Mouse (Mus musculus): Measurements from ENCODE around the gene Rbms1.

The Rbms1 gene

GRCm38 (mm10) chr2:60920076-60920475, 42.9 kb downstream of the Rbms1 start:
- DNase-seq (ENCODE audit: low read depth in 1 of 2, low spot score in 2 of 2) = no peak

- DNase-seq (ENCODE audit: low read depth in 1 of 2, low spot score in 2 of 2) = no peak
Observed at GRCm38 (mm10) chr2:60918401-60918800, 44.6 kb downstream of the Rbms1 start.

- DNase-seq (ENCODE audit: low read depth in 1 of 2, low spot score in 2 of 2) = no peak
Observed at GRCm38 (mm10) chr2:60914524-60915280, 48.3 kb downstream of the Rbms1 start.

- no peak for DNase-seq (ENCODE audit: low read depth in 1 of 2, low spot score in 2 of 2)
Observed at GRCm38 (mm10) chr2:60913281-60913680, 49.7 kb downstream of the Rbms1 start.

GRCm38 (mm10) chr2:60911716-60912115, 51.3 kb downstream of the Rbms1 start:
- DNase-seq (ENCODE audit: low read depth in 1 of 2, low spot score in 2 of 2) = no peak

- peak; percentile 20 to 32 for DNase-seq (ENCODE audit: low read depth in 1 of 2, low spot score in 2 of 2)
Observed at GRCm38 (mm10) chr2:60910820-60911219, 52.2 kb downstream of the Rbms1 start.

GRCm38 (mm10) chr2:60908551-60908950, 54.4 kb downstream of the Rbms1 start:
- DNase-seq (ENCODE audit: low read depth in 1 of 2, low spot score in 2 of 2) = no peak

GRCm38 (mm10) chr2:60908116-60908515, 54.9 kb downstream of the Rbms1 start:
- no peak for DNase-seq (ENCODE audit: low read depth in 1 of 2, low spot score in 2 of 2)

- DNase-seq (ENCODE audit: low read depth in 1 of 2, low spot score in 2 of 2) = no peak
Observed at GRCm38 (mm10) chr2:60905283-60905682, 57.7 kb downstream of the Rbms1 start.

- DNase-seq (ENCODE audit: low read depth in 1 of 2, low spot score in 2 of 2) = no peak
Observed at GRCm38 (mm10) chr2:60904141-60904540, 58.9 kb downstream of the Rbms1 start.

GRCm38 (mm10) chr2:60903535-60903934, 59.5 kb downstream of the Rbms1 start:
- DNase-seq (ENCODE audit: low read depth in 1 of 2, low spot score in 2 of 2) = peak in 1 of 2 experiments; percentile 16

- DNase-seq (ENCODE audit: low read depth in 1 of 2, low spot score in 2 of 2) = no peak
Observed at GRCm38 (mm10) chr2:60902446-60903137, 60.4 kb downstream of the Rbms1 start.

- DNase-seq (ENCODE audit: low read depth in 1 of 2, low spot score in 2 of 2) = peak; percentile 73 to 80
Observed at GRCm38 (mm10) chr2:60901511-60901951, 61.5 kb downstream of the Rbms1 start.

GRCm38 (mm10) chr2:60901013-60901412, 62.0 kb downstream of the Rbms1 start:
- DNase-seq (ENCODE audit: low read depth in 1 of 2, low spot score in 2 of 2) = no peak

- DNase-seq (ENCODE audit: low read depth in 1 of 2, low spot score in 2 of 2) = no peak
Observed at GRCm38 (mm10) chr2:60893042-60893441, 70.0 kb downstream of the Rbms1 start.

- peak in 1 of 2 experiments; percentile 50 for DNase-seq (ENCODE audit: low read depth in 1 of 2, low spot score in 2 of 2)
Observed at GRCm38 (mm10) chr2:60883931-60884330, 79.1 kb downstream of the Rbms1 start.

GRCm38 (mm10) chr2:60883043-60883365, 80.0 kb downstream of the Rbms1 start:
- no peak for DNase-seq (ENCODE audit: low read depth in 1 of 2, low spot score in 2 of 2)

- DNase-seq (ENCODE audit: low read depth in 1 of 2, low spot score in 2 of 2) = no peak
Observed at GRCm38 (mm10) chr2:60882202-60883042, 80.6 kb downstream of the Rbms1 start.

- DNase-seq (ENCODE audit: low read depth in 1 of 2, low spot score in 2 of 2) = no peak
Observed at GRCm38 (mm10) chr2:60881571-60882041, 81.4 kb downstream of the Rbms1 start.

GRCm38 (mm10) chr2:60880789-60881570, 82.0 kb downstream of the Rbms1 start:
- DNase-seq (ENCODE audit: low read depth in 1 of 2, low spot score in 2 of 2) = peak in 1 of 2 experiments; percentile 62
